Mouse (Mus musculus): ENCODE data around the gene Pxn.
"Not testable (repeated sequence)": the region's sequence is repeated elsewhere in the genome, so short reads cannot be mapped to it uniquely, and the experiment has no call there.

The Pxn gene

GRCm38 (mm10) chr5:115509321-115509761 lies 2.9 kb downstream of the Pxn start:
- DNase-seq (ENCODE audit: low read depth): no peak

- DNase-seq (ENCODE audit: low read depth): no peak
These were observed 3.6 kb downstream of the Pxn start for GRCm38 (mm10) chr5:115509790-115510689.

DNA sequence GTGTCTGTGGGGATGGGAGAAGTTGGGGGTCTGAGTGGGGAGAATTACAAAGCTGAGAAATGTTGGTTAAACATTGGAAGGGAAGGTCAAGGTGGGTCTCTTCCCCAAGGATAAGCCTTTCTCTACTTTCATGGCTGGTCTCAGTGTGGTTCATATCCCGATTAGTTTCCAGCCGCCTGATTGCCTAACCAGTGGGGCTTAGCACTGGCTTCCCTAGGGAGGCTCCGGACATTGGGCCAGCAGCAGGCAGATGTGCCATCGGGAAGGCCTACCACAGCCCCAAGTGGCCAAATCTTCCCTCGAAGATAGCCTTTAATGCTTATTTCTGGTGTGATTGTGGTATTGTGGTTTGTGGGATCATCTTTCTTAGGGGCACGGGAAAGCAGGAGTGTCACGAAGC lies 5.9 kb downstream of the Pxn start:
- no peak for DNase-seq (ENCODE audit: low read depth)

DNA sequence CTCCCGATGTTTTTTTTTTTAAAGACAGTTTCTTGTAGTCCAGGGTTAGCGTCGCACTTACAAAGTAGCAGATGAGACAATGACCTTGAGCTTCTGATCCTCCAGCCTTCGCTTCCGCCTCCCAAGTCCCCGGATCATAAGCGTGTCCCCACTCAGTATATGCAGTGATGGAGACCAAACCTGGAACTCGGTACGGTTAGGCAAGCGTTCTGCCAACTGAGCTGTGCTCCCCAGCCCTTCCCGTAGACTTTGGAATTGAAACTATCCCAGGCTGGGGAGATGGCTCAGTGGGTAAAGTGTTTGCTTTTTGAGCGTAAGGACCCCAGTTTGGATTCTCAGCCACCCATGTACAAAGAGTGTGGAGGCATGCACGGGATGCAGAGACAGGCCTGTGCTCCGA lies 6.8 kb downstream of the Pxn start:
- no peak for DNase-seq (ENCODE audit: low read depth)

DNA sequence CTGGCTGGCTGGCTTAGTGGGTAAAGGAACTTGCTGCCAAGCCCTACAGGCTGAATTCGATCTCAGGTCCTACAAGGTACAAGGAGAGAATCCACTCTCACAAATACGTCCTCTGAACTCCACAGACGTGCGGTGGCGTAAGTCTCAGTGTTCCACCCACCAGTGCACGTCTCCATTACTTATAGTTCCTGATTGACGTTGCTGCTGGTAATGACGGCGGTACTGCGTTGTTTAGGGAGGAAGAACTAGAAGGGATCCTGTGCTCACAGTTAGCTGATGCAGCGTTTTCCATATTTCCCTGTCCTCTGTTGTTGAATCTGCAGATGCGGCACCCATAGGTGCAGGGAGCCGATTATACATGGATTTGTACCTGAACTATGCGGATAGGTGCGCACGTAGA lies 7.2 kb downstream of the Pxn start:
- no peak for DNase-seq (ENCODE audit: low read depth)

- no peak for DNase-seq (ENCODE audit: low read depth)
These were observed 7.9 kb downstream of the Pxn start for GRCm38 (mm10) chr5:115514346-115514745.

DNA sequence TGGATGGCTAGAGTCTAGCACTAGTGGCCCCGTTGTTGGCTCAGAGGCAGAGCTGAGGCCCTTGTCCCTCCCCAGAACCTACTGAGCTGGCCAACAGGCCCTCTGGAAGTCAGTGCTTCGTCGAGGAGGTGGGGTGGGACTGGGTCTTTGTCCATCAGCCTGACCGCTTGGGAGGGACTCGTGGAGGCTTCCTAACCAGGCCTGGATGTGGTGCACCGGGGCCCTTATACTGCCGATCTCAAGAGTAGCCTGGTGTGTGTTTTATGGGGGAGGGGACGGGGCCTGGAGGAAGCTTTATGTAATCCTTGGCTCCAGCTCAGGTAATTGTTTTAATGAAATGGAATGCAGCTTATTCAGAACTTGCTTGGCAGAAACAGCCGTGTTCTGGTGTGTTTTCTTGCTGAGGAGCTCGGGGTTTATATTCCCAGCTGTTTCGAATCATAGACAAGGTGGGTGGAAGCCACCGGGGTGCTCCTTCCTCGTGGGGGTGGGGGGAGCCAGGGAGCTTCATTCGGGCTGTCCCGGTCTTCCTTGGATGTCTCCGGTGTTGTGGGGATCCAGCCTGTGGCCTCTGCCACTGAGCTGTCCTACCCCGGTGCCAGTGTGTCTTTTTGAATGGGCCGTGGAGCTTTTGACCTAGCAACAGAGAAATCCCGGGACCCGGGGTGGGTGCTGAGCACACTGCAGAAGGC lies 8.6 kb downstream of the Pxn start:
- no peak for DNase-seq (ENCODE audit: low read depth)

GRCm38 (mm10) chr5:115516081-115516907 lies 9.8 kb downstream of the Pxn start:
- no peak for DNase-seq (ENCODE audit: low read depth)

DNA sequence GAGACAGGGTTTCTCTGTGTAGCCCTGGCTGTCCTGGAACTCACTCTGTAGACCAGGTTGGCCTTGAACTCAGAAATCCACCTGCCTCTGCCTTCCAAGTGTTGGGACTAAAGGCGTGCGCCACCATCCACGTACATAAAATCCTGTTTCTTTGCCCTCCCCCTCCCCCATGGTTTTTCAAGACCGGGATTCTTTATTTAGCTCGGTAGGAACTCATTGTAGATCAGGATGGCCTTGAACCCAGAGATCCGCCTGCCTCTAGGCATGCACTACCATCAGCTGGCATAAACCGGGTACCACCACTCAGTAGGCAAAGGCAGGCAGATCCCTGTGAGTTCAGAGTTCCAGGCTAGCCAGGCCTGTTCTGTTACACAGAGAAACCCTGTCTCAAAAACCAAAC lies 10.4 kb downstream of the Pxn start:
- DNase-seq (ENCODE audit: low read depth): no peak

DNA sequence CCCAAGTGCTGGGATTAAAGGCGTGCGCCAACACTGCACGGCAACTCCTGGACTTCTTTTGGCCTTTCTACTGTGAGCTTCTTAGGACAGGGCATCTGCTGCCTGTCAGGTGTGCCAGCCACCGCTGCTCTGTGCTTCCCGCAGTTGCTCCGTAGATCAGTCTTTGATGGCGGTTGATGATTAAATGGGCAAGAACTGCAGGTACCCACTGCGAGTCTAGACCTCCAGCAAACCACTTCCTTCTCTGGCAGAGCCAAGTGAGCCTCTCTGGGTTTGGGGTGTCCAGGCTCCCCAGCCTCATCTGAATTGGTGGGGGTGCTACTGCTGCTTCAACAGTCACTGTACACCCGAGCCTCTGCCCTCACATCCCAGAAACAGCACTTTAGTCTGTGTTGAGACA lies 11.0 kb downstream of the Pxn start:
- DNase-seq (ENCODE audit: low read depth): no peak

DNA sequence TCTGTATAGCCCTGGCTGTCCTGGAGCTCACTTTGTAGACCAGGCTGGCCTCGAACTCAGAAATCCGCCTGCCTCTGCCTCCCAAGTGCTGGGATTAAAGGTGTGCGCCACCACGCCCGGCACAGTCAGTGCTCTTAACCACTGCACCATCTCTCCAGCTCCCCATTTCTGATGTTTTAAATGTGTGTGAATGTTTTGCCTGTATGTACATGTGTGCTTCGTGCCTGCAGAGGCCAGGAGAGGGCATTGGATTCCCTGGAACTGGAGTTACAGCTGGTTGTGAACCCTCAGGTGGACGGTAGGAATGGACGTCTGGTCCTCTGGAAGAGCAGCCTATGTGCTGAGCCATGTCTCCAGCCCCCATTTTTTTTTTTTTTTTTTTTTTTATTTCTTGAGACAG lies 11.7 kb downstream of the Pxn start:
- not testable (repeated sequence) for DNase-seq (ENCODE audit: low read depth)

DNA sequence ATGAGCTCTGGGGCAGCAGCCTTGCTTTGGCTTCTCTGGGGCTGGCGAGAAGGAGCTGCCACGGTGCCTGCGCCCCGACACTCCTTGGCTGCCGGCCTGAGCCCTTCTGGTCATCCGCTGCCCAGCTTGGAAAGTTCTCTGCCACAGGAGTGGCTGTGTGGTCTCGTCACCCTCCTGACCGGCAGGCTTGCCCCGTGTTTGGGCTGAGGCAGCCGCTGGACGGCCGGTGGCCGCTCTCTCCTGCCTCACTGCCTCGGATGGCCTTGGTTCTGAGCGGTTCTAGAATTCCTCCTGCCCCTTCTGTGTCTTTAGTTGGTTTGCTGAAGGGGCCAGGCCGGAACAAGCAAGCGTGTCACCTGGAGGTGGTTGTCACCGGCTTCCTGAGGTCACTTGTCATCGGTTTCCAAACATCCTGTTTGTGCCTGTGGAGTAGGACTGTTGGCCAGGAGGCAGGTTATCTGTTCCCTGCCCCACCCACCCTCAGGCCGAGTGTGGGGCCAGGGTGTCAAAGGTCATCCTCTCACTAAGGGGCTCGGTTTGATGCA lies 13.9 kb downstream of the Pxn start:
- no peak for DNase-seq (ENCODE audit: low read depth)

GRCm38 (mm10) chr5:115521553-115522461 lies 15.3 kb downstream of the Pxn start:
- DNase-seq (ENCODE audit: low read depth): no peak

DNA sequence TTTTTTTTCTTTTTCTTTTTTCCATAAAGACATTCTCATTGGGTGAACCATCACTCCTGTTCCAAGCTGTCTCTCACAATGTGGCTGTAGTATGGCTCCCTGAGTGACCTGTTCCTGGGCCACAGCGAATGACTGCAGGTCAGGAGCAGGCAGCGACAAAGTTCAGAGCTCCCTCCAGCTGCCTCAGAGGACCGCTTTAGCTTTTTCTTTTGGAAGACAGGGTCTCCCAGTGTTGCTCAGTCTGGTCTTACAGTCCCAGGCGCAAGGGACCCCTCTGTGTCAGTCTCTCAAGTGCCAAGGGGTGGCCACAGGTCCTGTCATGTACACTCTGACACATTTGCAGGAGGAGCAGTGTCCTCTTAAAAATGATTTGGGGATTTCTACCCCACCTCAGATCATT lies 16.1 kb downstream of the Pxn start:
- no peak for DNase-seq (ENCODE audit: low read depth)

DNA sequence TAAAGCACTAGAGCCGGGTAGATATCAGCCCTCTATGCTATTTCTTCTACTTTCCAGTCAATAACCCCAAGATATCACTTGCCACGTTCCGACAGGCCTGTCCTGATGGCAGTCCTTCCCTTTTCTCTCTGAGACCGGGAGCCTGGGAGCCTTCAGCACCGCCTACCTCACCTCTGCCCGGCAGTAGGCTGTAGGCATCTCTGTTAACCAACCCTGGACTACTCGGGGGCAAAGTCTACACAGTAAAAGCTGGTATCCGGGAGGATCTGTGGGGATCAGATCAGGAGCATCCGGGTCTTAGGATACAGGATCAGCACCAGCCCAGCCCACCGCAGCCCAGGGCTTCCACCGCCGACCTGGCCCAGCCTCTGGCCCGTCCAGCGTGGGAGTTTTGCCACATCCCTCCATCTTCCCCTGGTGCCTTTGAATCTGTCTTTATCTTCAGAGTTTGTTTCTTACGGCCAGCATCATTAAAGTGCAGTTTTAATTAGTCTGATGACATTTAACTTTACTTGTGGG lies 16.6 kb downstream of the Pxn start:
- no peak for DNase-seq (ENCODE audit: low read depth)

DNA sequence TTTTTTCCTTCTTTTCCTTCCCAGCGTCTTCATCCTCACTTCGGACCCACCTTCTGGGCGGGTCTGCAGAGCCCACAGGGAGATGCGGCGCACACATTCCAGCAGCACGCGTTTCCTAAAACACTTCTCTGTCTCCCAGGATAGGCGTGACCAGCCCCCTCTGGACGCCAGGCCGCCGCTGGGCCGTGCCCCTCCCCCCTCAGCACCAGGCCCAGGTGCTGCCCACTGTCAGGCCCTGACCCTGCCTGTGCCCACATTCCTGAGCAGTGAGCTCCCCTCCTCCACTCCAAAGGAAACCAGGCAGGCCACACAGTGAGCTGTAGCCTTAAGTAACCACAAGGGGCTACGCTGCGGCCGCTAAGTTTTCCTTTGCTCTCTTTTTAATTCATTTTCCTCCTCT lies 17.5 kb downstream of the Pxn start:
- no peak for DNase-seq (ENCODE audit: low read depth)

- DNase-seq (ENCODE audit: low read depth): no peak
These were observed 18.0 kb downstream of the Pxn start for GRCm38 (mm10) chr5:115524471-115524870.

- no peak for DNase-seq (ENCODE audit: low read depth)
These were observed 18.9 kb downstream of the Pxn start for GRCm38 (mm10) chr5:115525416-115525815.

- no peak for DNase-seq (ENCODE audit: low read depth)
These were observed 19.5 kb downstream of the Pxn start for GRCm38 (mm10) chr5:115525943-115526342.

GRCm38 (mm10) chr5:115526456-115527202 lies 20.2 kb downstream of the Pxn start:
- no peak for DNase-seq (ENCODE audit: low read depth)

Data from c-Kit-positive CD71-positive TER-119-negative erythroid progenitor cells, embryonic 14.5 days (primary cell).